Mouse (Mus musculus) forebrain, embryonic 12.5 days (tissue): Measurements from ENCODE around the gene Abi1. TPM values are rescaled to one million over a fixed set of nuclear protein-coding genes. Genes with fewer than 3 reads are reported as not detected.
"Not testable (repeated sequence)": the region's sequence is repeated elsewhere in the genome, so short reads cannot be mapped to it uniquely, and the experiment has no call there.

Source experiments
- ATAC-seq: fragments of 200-750 bp; cut with Nextera tagmentation; 2 replicates; pipeline ENCODE4 v1.8.0; 2017; ENCODE audit warnings: moderate TSS enrichment; ENCODE audit not compliant: low FRiP score
- H3K27ac ChIP-seq: fragments of 300-500 bp; sonication (generic); 2 replicates; pipeline ENCODE4 v1.5.1; 2016; ENCODE audit warnings: mild to moderate bottlenecking
- H3K27me3 ChIP-seq: fragments of 300-500 bp; sonication (generic); 2 replicates; pipeline ENCODE4 v1.6.1; 2016; ENCODE audit warnings: mild to moderate bottlenecking
- H3K36me3 ChIP-seq: fragments of 300-500 bp; sonication (generic); replicated peaks from 2 replicates; pipeline ENCODE4 v1.6.1; 2016; ENCODE audit warnings: mild to moderate bottlenecking
- H3K4me1 ChIP-seq: fragments of 300-500 bp; sonication (generic); 2 replicates; pipeline ENCODE4 v1.6.1; 2016
- H3K4me2 ChIP-seq: fragments of 300-500 bp; sonication (generic); 2 replicates; pipeline ENCODE4 v1.6.1; 2016; ENCODE audit warnings: mild to moderate bottlenecking, moderate library complexity
- H3K4me3 ChIP-seq: fragments of 300-500 bp; sonication (generic); replicated peaks from 2 replicates; pipeline ENCODE4 v1.5.1; 2016; ENCODE audit warnings: mild to moderate bottlenecking
- H3K9ac ChIP-seq: fragments of 300-500 bp; sonication (generic); 2 replicates; pipeline ENCODE4 v1.6.1; 2016; ENCODE audit warnings: mild to moderate bottlenecking
- H3K9me3 ChIP-seq: fragments of 300-500 bp; sonication (generic); 2 replicates; pipeline ENCODE4 v1.6.1; 2016
- WGBS: fragments of 180-500 bp; shearing (Covaris S2); methylation state at CpG from one replicate; pipeline ENCODE4 v1.1.7; 2016; 5-methylcytosine and 5-hydroxymethylcytosine counted together
- polyA plus RNA-seq: library from polyadenylated mRNA; unstranded; fragments of >200 nt; fragmentation: Nextera tagmentation; extraction: Ambion mirVana; gene quantifications from 2 replicates; pipeline ENCODE4 v1.2.1, GENCODE M21; 2016

The Abi1 gene
- polyA plus RNA-seq, 1 experiment from 2014 or later = 42.1 TPM

DNA sequence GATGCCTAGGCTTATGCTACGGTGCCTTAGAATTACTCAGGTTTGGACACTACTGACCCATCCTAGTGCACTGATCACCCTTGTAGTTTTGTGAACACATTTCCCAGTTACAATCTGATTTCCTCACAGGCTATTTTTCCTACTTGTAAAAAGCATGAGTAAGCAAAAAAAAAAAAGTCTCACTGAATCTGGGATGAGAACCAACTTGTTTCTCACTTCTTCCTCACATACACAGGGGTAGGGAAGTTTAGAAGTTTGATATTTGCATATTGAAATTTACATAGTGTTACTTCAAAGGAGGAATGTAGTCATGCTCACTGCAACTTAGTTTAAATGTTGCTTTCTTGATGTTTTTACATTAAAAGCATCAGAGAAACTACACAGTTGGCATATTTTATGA, 106.5 kb downstream of the Abi1 start:
- H3K9me3 ChIP-seq = no peaks in the 10 kb centered on the region
- WGBS = 88% methylated on average over 1 of the region's 1 CpGs
- peaks cover 8% of the 10 kb centered on the region; the same call in 1 of the 2 replicates for H3K36me3 ChIP-seq
- H3K4me1 ChIP-seq = no peaks in the 10 kb centered on the region
- H3K27ac ChIP-seq = no peak overlapping the region
- H3K4me2 ChIP-seq = no peak overlapping the region
- no peak overlapping the region for H3K4me3 ChIP-seq
- H3K9ac ChIP-seq = no peak overlapping the region
- ATAC-seq = no peak
- H3K27me3 ChIP-seq = no peaks in the 10 kb centered on the region

DNA sequence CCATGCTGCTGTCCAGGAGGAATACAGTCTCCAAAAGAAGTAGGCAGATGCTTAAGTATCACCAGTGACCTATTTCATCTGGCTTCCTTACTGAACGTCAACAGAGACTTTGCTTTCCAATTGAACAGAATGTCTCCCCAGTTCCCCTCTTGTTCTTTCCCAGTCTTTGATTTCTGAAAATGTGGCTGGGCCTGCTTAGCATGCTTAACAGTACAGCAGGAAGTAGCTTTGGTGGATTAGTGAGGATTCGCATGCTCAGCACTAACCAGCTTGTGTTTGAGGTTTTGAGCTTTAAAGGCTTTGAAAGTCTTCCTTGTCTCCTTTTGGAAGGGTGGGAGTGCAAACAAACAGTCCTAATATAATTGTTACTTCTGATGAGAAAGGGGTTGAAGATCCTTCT, 111.8 kb downstream of the Abi1 start:
- H3K9me3 ChIP-seq = no peaks in the 10 kb centered on the region
- no peak overlapping the region for H3K9ac ChIP-seq
- H3K27me3 ChIP-seq = no peaks in the 10 kb centered on the region
- peaks cover 13% of the 10 kb centered on the region; the same call in 1 of the 2 replicates for H3K36me3 ChIP-seq
- H3K4me1 ChIP-seq = no peaks in the 10 kb centered on the region
- H3K4me3 ChIP-seq = no peak overlapping the region
- 59% methylated on average over 2 of the region's 2 CpGs for WGBS
- no peak for ATAC-seq
- no peak overlapping the region for H3K27ac ChIP-seq
- no peak overlapping the region for H3K4me2 ChIP-seq

DNA sequence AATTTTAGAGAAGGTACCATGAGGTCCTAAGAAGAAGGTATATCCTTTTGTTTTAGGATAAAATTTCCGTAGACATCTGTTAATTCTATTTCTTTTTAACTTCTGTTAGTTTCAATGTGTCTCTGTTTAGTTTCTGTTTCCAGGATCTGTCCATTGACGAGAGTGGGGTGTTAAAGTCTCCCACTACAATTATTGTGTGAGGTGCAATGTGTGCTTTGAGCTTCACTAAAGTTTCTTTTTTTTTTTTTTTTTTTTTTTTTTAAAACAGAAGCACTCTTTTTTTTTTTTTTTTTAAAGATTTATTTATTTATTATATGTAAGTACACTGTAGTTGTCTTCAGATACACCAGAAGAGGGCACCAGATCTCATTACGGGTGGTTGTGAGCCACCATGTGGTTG, 114.1 kb downstream of the Abi1 start:
- H3K36me3 ChIP-seq = peaks cover 13% of the 10 kb centered on the region; the same call in 1 of the 2 replicates
- not testable (repeated sequence) for ATAC-seq, H3K27me3 ChIP-seq, H3K9ac ChIP-seq, H3K27ac ChIP-seq, H3K4me3 ChIP-seq, H3K4me1 ChIP-seq, H3K9me3 ChIP-seq, H3K4me2 ChIP-seq
- WGBS = 89% methylated on average over 2 of the region's 3 CpGs

GRCm38 (mm10) chr2:22918651-22919050, 121.4 kb downstream of the Abi1 start:
- no peak overlapping the region for H3K4me3 ChIP-seq
- no peaks in the 10 kb centered on the region for H3K4me1 ChIP-seq
- WGBS = 88% methylated on average over 2 of the region's 2 CpGs
- peaks cover 20% of the 10 kb centered on the region for H3K36me3 ChIP-seq
- H3K9ac ChIP-seq = no peak overlapping the region
- no peaks in the 10 kb centered on the region for H3K27me3 ChIP-seq
- no peak overlapping the region for H3K27ac ChIP-seq
- H3K9me3 ChIP-seq = no peaks in the 10 kb centered on the region
- no peak overlapping the region for H3K4me2 ChIP-seq
- no peak for ATAC-seq

DNA sequence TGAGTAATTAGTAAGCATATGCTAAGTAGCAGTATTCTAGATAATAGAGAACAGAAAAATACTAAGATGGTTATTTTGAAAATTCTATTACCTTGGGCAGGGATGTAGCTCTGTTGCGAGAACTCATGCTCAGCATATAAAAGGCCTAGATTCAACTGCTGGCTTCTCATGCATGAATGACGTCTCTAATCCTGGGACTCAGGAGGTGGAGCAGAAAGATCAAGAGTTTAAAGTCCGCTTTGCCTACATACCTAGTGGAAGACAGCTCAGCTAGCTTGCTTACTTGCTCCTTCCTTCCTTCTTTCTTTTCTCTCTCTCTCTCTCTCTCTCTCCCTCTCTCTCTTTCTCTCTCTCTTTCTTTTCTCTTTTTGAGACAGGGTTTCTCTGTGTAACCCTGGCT, 125.6 kb downstream of the Abi1 start:
- Histone ChIP-seq H3K4me2 (no peak overlapping the region), H3K27ac (no peak overlapping the region), H3K4me3 (no peak overlapping the region), H3K27me3 (no peaks in the 10 kb centered on the region), H3K9me3 (no peaks in the 10 kb centered on the region), H3K36me3 (peaks cover 36% of the 10 kb centered on the region), H3K9ac (no peak overlapping the region), H3K4me1 (no peaks in the 10 kb centered on the region)
- 88% methylated on average over 3 of the region's 3 CpGs for WGBS
- ATAC-seq = no peak

- Histone ChIP-seq H3K9ac (no peak overlapping the region), H3K4me1 (no peaks in the 10 kb centered on the region), H3K27me3 (no peaks in the 10 kb centered on the region), H3K9me3 (no peaks in the 10 kb centered on the region), H3K36me3 (peaks cover 38% of the 10 kb centered on the region), H3K4me3 (no peak overlapping the region), H3K27ac (no peak overlapping the region), H3K4me2 (no peak overlapping the region)
- 91% methylated on average over 3 of the region's 3 CpGs for WGBS
- ATAC-seq = no peak
Observed at GRCm38 (mm10) chr2:22903947-22904346, 136.1 kb downstream of the Abi1 start.

DNA sequence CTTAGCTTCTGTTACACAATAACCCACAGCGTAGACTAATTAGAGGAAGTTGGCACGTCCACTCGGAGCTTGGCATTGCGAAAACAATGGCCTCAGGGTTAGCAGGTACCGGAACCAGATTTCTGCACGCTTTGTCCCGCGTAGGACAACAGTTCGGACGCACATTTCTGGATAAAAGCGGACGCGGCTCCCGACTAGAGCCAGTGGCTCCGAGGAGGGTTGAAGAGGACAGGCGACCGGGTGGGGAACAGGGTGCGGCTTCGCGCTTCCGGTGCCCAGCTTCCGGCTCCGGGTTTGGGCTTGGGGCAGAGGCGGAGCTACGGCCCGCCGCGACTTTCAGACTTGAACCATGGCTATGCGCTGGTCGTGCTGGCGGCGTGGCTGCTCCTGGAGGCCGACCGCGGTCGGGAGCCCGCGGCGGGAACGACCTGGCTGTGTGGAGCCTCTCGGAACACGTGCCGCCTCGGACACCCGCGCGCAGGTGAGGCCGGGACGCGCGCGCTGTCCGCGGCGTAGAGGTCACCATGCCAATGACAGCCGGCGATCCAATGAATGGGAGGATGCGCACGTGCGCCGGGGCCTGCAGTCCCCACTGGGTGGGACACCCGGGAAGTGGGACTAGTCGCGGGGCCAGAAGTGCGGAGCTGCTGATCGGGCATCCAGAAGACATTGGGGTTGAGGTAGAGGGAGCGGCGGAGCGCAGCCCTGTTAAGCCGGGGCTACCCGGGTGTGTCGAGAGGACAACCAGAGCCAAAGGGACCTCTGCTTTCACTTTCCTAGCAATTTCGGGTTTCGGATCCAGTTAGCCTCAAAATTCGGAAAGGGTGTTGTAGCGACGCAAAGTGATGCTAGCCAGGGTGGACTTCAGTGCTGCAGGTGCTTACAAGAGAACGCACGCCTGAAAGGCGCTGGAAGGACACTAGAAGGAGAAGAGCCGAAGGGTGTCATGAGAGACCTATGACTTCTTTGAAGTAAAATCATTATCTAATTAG, 144.5 kb downstream of the Abi1 start, which contains the start of gene Pdss1:
TSS of gene Pdss1 (plus strand) at position 241 of the 992 bp plus-strand sequence.
- Histone ChIP-seq H3K27ac (peak within 1 kb of the TSS; percentile 85), H3K27me3 (no peaks in the 10 kb centered on the region), H3K4me3 (peak within 1 kb of the TSS; percentile 87), H3K4me1 (0 out of 2 replicates have a peak, but pooled peaks cover 5% of the 10 kb centered on the region), H3K36me3 (no peaks in the 10 kb centered on the region), H3K4me2 (peak within 1 kb of the TSS; percentile 75), H3K9ac (peak within 1 kb of the TSS; percentile 78), H3K9me3 (no peaks in the 10 kb centered on the region)
- WGBS = under 1% methylated on average over 81 of the region's 81 CpGs
- peak; percentile 98 for ATAC-seq

DNA sequence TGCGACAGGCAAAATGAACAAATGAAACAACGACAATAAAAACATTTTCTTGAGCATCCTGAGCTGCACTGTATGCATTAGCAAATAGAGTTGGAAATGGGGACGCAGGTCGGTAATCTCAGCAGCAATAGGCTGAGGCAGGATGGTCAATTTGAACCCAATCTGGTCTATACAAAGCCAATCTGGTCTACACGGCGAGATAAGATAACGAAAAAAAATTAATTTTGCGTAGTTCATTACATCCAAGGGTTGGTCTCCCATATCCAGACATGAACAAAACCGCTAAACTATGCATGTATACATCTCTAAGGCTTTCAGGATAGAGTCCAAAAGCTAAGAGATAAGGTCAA, 145.1 kb downstream of the Abi1 start:
- Histone ChIP-seq H3K9ac (peak overlapping the region; percentile 78), H3K4me2 (peak overlapping the region; percentile 75), H3K36me3 (no peaks in the 10 kb centered on the region), H3K27ac (peak overlapping the region; percentile 85), H3K4me1 (0 out of 2 replicates have a peak, but pooled peaks cover 5% of the 10 kb centered on the region), H3K4me3 (peak overlapping the region; percentile 87), H3K9me3 (no peaks in the 10 kb centered on the region), H3K27me3 (no peaks in the 10 kb centered on the region)
- ATAC-seq = peak; percentile 53
- WGBS = 27% methylated on average over 9 of the region's 9 CpGs

Other genes with a start within 250 kb of the Abi1 start
- 25.4 and 26.1 TPM in 2 replicates for gene Pdss1, start 144.7 kb downstream of the Abi1 start, polyA plus RNA-seq
- gene Acbd5, start 27.9 kb upstream of the Abi1 start, polyA plus RNA-seq = 56.7 and 64.7 TPM in 2 replicates
- 12.9 and 14.4 TPM in 2 replicates for gene Mastl, start 115.8 kb upstream of the Abi1 start, polyA plus RNA-seq
- 86.4 and 90.2 TPM in 2 replicates for gene Yme1l1, start 116.1 kb upstream of the Abi1 start, polyA plus RNA-seq
- not detected in 2 replicates for gene 4931423N10Rik, start 167.2 kb upstream of the Abi1 start, polyA plus RNA-seq